Mouse (Mus musculus): ENCODE measurements around the gene Rarb. TPM values are rescaled to one million over a fixed set of nuclear protein-coding genes. Genes with fewer than 3 reads are reported as not detected.
"Not testable (repeated sequence)": the region's sequence is repeated elsewhere in the genome, so short reads cannot be mapped to it uniquely, and the experiment has no call there.

Rarb gene
- polyA plus RNA-seq, 1 experiment from 2014 or later = 37.2 TPM

DNA sequence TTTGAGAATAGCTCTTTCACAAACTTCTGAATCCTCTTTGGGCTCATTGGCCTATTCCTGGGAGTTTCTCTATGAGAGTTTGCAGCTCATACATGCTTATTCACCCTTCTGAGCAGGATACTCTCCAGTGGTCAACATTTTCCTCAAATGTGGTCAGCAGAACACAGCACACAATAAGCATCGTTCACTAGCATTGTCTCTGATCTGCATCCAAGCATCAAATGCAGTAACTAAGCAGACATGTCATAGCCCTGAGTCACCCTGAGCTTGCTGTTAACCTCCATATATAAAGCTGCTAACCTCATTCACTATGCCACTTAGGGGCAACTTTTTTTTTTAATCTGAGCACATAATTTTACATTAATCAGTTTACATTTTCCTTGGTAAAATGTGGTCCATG, 53.1 kb downstream of the Rarb start:
- Histone ChIP-seq H3K27me3 (no peaks in the 10 kb centered on the region), H3K4me3 (no peak overlapping the region), H3K4me1 (no peaks in the 10 kb centered on the region), H3K9me3 (no peaks in the 10 kb centered on the region), H3K27ac (no peak overlapping the region), H3K9ac (no peak overlapping the region), H3K4me2 (replicated peaks) (no peak overlapping the region), H3K36me3 (no peaks in the 10 kb centered on the region)
- no peak for ATAC-seq (ENCODE audit: insufficient number of reproducible peaks, insufficient read depth, low FRiP score, low TSS enrichment)
- 88% methylated on average over 1 of the region's 1 CpGs for WGBS

DNA sequence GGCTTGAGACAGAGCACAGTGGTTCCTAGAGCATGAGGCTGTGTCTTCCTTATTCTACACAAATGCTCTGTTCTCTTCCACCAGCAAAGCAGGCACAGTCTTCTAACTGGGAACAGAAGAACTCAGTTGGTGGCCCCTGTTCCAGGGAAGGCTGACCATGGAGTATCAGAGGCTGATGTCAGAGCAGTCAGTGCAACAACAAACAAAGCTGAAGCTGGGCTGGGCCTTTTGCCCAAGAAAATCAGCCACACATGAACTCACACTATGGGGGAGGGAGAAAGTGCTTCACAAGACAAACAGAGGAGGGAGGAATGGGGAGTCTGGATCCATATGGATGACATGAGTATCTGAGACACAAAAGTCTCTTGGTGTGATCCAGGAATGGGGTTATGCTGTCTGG, 56.2 kb downstream of the Rarb start:
- Histone ChIP-seq H3K4me2 (replicated peaks) (no peak overlapping the region), H3K4me1 (no peaks in the 10 kb centered on the region), H3K36me3 (no peaks in the 10 kb centered on the region), H3K9me3 (no peaks in the 10 kb centered on the region), H3K27ac (no peak overlapping the region), H3K27me3 (no peaks in the 10 kb centered on the region), H3K9ac (no peak overlapping the region), H3K4me3 (no peak overlapping the region)
- no peak for ATAC-seq (ENCODE audit: insufficient number of reproducible peaks, insufficient read depth, low FRiP score, low TSS enrichment)

DNA sequence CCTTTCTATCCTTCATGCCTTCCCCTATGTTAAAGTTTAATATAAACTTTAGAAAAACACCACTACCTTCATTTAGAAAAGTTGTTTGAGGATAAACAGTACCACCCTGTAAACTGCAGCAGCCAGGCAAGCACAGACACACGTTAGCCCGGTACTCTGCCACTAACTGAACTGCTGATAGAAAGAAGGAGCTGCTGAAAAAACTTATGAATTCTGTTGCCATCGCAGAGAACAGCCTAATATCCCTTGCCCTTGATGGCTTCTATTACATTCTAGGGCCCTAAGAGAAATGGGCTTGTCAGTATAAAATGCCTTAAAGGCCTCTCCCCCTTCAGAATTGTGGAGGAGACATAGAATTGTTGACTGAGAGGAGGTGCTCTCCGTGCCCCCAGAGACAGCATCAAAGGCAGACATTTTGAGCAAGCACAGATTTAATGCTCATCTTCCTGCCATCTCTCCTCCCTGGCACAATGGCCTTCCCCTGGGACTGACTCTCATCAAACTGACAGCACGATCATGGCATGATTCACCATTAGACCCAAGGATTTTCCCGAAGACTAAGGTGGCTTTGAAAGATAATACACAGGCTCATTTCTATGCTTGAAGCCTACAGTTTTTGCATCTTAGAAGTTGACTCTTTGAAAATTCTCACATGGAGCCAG, 60.1 kb downstream of the Rarb start:
- Histone ChIP-seq H3K9me3 (no peaks in the 10 kb centered on the region), H3K27ac (no peak overlapping the region), H3K9ac (no peak overlapping the region), H3K4me2 (replicated peaks) (no peak overlapping the region), H3K4me3 (no peak overlapping the region), H3K27me3 (no peaks in the 10 kb centered on the region), H3K36me3 (no peaks in the 10 kb centered on the region), H3K4me1 (no peaks in the 10 kb centered on the region)
- WGBS = 71% methylated on average over 6 of the region's 6 CpGs
- ATAC-seq (ENCODE audit: insufficient number of reproducible peaks, insufficient read depth, low FRiP score, low TSS enrichment) = no peak

DNA sequence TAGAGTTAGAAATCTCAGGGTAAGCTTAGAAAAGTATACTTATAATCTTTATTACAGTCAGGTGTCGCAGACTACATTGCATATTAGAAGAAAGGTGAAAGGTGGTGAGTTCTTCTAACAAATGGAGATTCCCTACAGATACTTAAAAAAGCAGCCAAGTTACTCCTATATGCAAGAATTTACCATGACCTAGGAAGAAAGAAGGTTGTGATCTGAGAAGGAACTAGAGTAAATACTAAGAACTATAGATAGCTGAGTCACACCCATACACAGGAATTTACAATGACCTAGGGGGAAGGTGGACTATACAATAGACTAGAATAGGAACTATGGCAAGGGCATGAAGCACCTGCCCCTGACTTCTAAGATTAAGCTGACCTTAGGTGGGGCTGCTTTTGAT, 63.4 kb downstream of the Rarb start:
- H3K27ac ChIP-seq; ATAC-seq (ENCODE audit: insufficient number of reproducible peaks, insufficient read depth, low FRiP score, low TSS enrichment); H3K4me2 ChIP-seq (replicated peaks); H3K36me3 ChIP-seq; H3K9me3 ChIP-seq; H3K27me3 ChIP-seq; H3K4me1 ChIP-seq; H3K9ac ChIP-seq; H3K4me3 ChIP-seq: not testable (repeated sequence)
- WGBS = 95% methylated on average over 1 of the region's 1 CpGs

DNA sequence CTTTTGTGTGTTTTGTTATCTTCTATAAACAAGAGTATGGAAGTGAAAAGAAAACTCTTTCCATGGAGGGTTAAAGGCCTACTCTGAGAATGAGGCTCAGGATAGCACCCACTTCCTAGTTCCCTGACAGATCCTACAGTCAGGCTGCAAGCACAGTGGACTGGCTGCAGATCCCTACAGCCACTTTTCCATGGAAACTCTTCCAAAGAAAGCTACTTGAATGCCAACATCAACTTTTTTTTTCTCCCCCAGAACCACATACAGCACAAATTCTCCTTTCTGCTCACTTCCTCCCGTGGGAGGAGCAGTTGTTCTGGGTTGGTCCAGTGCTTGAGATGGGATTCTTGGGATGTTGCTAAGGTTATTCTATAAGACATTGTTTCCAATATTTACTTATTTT, 66.3 kb downstream of the Rarb start:
- no peaks in the 10 kb centered on the region for H3K9me3 ChIP-seq
- no peak overlapping the region for H3K27ac ChIP-seq
- no peaks in the 10 kb centered on the region for H3K27me3 ChIP-seq
- H3K4me2 ChIP-seq (replicated peaks) = no peak overlapping the region
- H3K4me3 ChIP-seq = no peak overlapping the region
- no peaks in the 10 kb centered on the region for H3K36me3 ChIP-seq
- WGBS = 77% methylated on average over 1 of the region's 1 CpGs
- ATAC-seq (ENCODE audit: insufficient number of reproducible peaks, insufficient read depth, low FRiP score, low TSS enrichment) = no peak
- no peak overlapping the region for H3K9ac ChIP-seq
- no peaks in the 10 kb centered on the region for H3K4me1 ChIP-seq

DNA sequence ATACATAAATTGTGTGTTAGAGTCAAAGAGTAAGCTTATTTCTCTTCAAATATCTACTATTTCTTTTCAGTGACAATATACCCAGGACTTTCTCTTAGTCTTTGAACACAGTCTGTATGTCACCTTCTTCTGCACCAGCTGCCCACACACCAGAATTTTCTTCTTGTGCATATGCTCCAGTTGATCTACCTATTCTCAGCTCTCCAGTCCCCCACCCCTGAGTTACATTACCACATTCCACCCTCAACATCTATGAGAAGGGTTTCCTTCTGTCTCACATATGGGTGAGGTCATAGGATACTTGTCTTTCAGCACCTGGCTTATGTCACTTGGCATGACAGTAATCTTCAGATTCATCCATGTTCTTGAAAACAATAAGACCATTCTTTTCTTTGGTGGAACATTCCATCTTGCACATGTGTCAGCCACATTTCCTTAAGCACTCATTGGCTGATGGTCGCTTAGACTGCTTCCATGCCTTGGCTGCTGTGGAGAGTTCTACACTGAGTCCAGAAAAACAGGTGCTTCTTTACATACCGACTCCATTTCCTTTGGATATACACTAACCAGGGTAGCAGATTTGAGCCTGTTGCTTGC, 71.9 kb downstream of the Rarb start:
- no peaks in the 10 kb centered on the region for H3K36me3 ChIP-seq
- no peak overlapping the region for H3K9ac ChIP-seq
- H3K27ac ChIP-seq = no peak overlapping the region
- H3K27me3 ChIP-seq = no peaks in the 10 kb centered on the region
- H3K9me3 ChIP-seq = no peaks in the 10 kb centered on the region
- H3K4me1 ChIP-seq = no peaks in the 10 kb centered on the region
- no peak for ATAC-seq (ENCODE audit: insufficient number of reproducible peaks, insufficient read depth, low FRiP score, low TSS enrichment)
- no peak overlapping the region for H3K4me2 ChIP-seq (replicated peaks)
- 61% methylated on average over 2 of the region's 2 CpGs for WGBS
- H3K4me3 ChIP-seq = no peak overlapping the region

DNA sequence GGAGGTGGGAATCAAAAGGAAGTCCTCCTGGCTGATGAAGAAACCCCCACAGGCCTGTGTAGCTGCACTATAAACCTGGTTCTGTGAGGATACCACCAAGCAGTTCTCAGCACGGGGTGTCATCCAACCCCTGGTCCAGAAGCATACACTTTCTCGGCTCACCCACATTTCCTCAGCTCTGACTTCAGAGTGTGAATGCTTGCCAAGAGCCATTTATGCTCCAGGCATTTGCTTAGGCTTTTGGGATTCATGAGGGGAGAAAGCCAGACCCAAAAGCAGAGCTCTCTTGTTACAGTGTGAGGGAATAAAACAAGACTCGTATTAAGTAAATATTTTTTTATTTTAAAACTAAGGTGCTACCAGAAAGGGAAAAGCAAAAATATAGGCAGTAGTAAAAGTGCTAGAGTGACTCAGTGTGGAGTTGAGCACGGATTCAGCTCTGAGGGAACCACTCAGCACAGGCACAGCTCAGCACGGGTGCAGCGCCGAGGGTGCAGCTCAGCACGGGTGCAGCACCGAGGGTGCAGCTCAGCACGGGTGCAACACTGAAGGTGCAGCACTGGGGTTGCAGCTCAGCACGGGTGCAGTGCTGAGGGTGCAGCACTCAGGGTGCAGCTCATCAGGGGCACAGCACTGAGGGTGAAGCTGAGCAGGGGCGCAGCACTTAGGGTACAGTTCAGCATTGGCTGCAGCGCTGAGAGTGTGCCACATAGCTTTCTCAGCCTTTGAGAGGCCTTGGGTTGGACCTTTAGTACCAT, 77.8 kb downstream of the Rarb start:
- no peak overlapping the region for H3K4me2 ChIP-seq (replicated peaks)
- 81% methylated on average over 13 of the region's 13 CpGs for WGBS
- no peak for ATAC-seq (ENCODE audit: insufficient number of reproducible peaks, insufficient read depth, low FRiP score, low TSS enrichment)
- no peaks in the 10 kb centered on the region for H3K36me3 ChIP-seq
- H3K4me1 ChIP-seq = no peaks in the 10 kb centered on the region; the same call in 1 of the 2 replicates
- H3K9me3 ChIP-seq = no peaks in the 10 kb centered on the region
- no peaks in the 10 kb centered on the region for H3K27me3 ChIP-seq
- H3K9ac ChIP-seq = no peak overlapping the region
- H3K27ac ChIP-seq = no peak overlapping the region
- no peak overlapping the region for H3K4me3 ChIP-seq

DNA sequence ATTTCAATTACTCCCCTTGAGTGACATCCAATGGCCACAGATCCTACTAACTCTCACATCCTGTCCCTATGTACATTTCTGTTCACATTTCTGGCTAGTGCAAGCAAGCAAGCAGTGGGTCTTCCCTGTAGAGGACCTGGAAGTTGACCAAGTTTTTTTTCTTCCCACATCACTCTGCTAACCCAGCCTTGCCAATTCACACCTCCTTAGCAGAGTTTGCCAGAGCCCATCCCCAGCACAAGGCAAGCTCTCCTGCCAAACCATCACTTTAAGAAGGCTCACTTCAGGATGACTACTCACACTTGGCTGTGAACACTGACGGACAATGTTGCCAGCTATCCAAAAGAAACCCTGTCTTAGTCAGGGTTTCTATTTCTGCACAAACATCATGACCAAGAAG, 80.4 kb downstream of the Rarb start:
- no peaks in the 10 kb centered on the region for H3K9me3 ChIP-seq
- WGBS = 91% methylated on average over 1 of the region's 1 CpGs
- no peaks in the 10 kb centered on the region for H3K36me3 ChIP-seq
- H3K27me3 ChIP-seq = no peaks in the 10 kb centered on the region
- no peak overlapping the region for H3K4me2 ChIP-seq (replicated peaks)
- H3K4me1 ChIP-seq = peaks cover 11% of the 10 kb centered on the region
- H3K27ac ChIP-seq = no peak overlapping the region
- ATAC-seq (ENCODE audit: insufficient number of reproducible peaks, insufficient read depth, low FRiP score, low TSS enrichment) = no peak
- no peak overlapping the region for H3K4me3 ChIP-seq
- no peak overlapping the region for H3K9ac ChIP-seq

DNA sequence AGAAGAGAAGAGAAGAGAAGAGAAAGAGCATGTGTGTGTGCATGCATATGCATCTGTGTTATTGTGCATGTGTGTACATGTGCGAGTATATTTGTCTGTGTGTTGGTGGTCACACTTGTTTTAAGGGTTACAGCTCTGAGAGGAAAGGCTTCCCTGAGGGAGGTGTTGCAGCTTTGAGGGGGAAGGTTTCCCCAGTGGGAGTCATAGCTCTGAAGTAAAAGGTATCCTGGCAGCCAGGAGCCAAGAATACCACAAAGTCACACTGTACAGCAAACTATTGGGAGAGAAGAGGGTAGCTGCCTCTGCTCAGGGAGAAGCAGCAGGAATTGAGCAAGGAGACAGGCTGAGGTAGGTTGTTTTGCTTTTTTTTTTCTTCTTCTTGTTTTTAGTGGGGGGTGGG, 81.2 kb downstream of the Rarb start:
- Histone ChIP-seq H3K36me3 (no peaks in the 10 kb centered on the region), H3K9ac (no peak overlapping the region), H3K27me3 (no peaks in the 10 kb centered on the region), H3K9me3 (no peaks in the 10 kb centered on the region), H3K27ac (no peak overlapping the region), H3K4me1 (peaks cover 18% of the 10 kb centered on the region), H3K4me3 (no peak overlapping the region), H3K4me2 (replicated peaks) (no peak overlapping the region)
- 90% methylated on average over 1 of the region's 1 CpGs for WGBS
- no peak for ATAC-seq (ENCODE audit: insufficient number of reproducible peaks, insufficient read depth, low FRiP score, low TSS enrichment)

DNA sequence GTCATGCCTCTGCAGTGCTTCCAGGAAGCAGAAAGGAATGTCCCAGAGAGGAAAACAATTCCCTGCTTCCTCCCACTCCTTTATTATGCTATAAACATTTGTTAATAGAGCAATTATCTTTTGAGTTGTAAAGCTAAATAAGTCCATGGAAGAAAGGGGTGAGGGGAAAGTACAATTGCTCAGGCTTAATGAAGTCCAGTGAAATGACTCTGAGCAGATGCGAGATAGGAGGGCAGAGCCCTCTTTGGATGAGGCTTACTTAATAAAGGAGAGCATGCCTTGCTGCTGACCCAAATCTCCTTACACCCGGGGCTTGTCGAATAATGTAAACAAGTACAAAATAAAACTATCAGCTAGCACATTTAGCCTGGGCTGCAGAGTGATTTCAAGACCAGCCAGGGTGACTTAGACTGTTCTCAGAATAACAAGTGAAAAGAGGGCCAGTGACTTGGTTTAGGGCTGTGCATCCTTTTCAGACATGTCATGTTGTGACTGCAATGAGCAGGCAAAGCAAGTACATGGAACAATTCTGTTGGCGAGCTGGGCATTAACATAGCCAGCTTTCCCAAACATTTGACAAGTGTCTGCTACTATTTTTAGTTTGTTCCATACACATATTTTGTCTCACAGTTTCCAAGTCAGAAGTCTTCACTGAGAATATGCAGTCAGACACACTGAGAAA, 83.5 kb downstream of the Rarb start:
- ATAC-seq (ENCODE audit: insufficient number of reproducible peaks, insufficient read depth, low FRiP score, low TSS enrichment) = no peak
- Histone ChIP-seq H3K4me1 (peaks cover 18% of the 10 kb centered on the region), H3K27ac (no peak overlapping the region), H3K4me3 (no peak overlapping the region), H3K27me3 (no peaks in the 10 kb centered on the region), H3K4me2 (replicated peaks) (no peak overlapping the region), H3K9ac (no peak overlapping the region), H3K9me3 (no peaks in the 10 kb centered on the region), H3K36me3 (no peaks in the 10 kb centered on the region)
- 53% methylated on average over 4 of the region's 4 CpGs for WGBS

DNA sequence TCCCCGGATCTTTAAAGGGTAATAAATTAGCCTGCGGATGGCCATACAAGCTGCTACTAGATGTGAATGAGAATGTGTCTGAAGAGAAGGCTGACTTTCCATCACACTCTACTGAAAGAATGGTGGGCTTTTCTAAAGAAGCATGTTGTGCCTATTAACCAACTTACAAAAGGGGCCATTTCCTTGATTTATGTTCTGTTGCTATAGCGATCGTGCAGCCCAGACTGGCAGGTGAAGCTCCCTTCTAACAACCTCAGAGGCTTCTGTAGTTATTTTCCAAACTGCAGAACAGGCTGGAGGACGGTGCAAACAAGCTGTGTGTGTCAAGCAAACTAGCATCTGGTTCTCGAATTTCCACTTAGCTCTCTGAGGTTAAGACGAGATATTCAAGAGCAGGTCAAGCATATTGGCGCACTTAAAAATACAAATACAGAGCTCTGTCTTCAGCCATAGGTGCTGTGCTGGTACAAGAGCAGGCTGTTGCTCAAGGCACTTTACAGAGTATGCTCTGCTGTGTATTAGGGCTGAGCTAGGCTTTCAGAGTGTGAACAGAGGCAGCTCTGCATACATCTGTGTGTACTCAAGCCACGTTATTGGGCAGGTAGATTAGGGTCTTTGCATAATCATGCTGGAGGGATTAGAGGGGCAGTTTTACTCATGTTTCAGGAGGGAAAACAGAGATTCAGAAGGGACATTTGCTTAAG, 85.2 kb downstream of the Rarb start:
- Histone ChIP-seq H3K9me3 (no peaks in the 10 kb centered on the region), H3K27me3 (no peaks in the 10 kb centered on the region), H3K4me1 (peaks cover 18% of the 10 kb centered on the region), H3K27ac (0 out of 2 replicates have a peak overlapping the region, but pooled peaks have one; percentile 13), H3K4me3 (no peak overlapping the region), H3K9ac (no peak overlapping the region), H3K4me2 (replicated peaks) (no peak overlapping the region), H3K36me3 (no peaks in the 10 kb centered on the region)
- 0 out of 2 replicates have a peak, but pooled peaks have one; percentile 41 for ATAC-seq (ENCODE audit: insufficient number of reproducible peaks, insufficient read depth, low FRiP score, low TSS enrichment)
- 36% methylated on average over 9 of the region's 9 CpGs for WGBS

Measured in embryonic facial prominence, embryonic 12.5 days (tissue).